Mouse (Mus musculus): Measurements from ENCODE around the gene Sept9. TPM values are rescaled to one million over a fixed set of nuclear protein-coding genes. Genes with fewer than 3 reads are reported as not detected.
A peak's percentile ranks its signal among the peaks of the same experiment; 100 is the strongest.

Sept9 gene
- total and polyA plus RNA-seq, 2 experiments from 2014 or later: 112 TPM

GRCm38 (mm10) chr11:117331361-117332241, 132.1 kb downstream of the Sept9 start:
- WGBS: 2% methylated on average over 17 of the region's 17 CpGs
- ATAC-seq: peak; percentile 52
- no peaks in the 10 kb centered on the region for H3K27me3 ChIP-seq (ENCODE audit: insufficient read depth, low read length)
- H3K4me1 ChIP-seq (ENCODE audit: insufficient read depth): peaks cover 43% of the 10 kb centered on the region
- H3K9ac ChIP-seq: peak overlapping the region; percentile 86
- TF ChIP-seq CTCF (IDR thresholded peaks at IDR 0.05; ENCODE audit: low read depth): no peak
- H3K4me2 ChIP-seq (ENCODE audit: low read depth): peak overlapping the region; percentile 84
- H3K4me3 ChIP-seq (ENCODE audit: low read depth, low read length): peak overlapping the region; percentile 67
- no peaks in the 10 kb centered on the region for H3K9me3 ChIP-seq (ENCODE audit: low read length)
- no peaks in the 10 kb centered on the region for H3K36me3 ChIP-seq (ENCODE audit: insufficient read depth)
- peak overlapping the region; percentile 94 for H3K27ac ChIP-seq (ENCODE audit: low read depth, low read length)
- DNase-seq: peak; percentile 79

DNA sequence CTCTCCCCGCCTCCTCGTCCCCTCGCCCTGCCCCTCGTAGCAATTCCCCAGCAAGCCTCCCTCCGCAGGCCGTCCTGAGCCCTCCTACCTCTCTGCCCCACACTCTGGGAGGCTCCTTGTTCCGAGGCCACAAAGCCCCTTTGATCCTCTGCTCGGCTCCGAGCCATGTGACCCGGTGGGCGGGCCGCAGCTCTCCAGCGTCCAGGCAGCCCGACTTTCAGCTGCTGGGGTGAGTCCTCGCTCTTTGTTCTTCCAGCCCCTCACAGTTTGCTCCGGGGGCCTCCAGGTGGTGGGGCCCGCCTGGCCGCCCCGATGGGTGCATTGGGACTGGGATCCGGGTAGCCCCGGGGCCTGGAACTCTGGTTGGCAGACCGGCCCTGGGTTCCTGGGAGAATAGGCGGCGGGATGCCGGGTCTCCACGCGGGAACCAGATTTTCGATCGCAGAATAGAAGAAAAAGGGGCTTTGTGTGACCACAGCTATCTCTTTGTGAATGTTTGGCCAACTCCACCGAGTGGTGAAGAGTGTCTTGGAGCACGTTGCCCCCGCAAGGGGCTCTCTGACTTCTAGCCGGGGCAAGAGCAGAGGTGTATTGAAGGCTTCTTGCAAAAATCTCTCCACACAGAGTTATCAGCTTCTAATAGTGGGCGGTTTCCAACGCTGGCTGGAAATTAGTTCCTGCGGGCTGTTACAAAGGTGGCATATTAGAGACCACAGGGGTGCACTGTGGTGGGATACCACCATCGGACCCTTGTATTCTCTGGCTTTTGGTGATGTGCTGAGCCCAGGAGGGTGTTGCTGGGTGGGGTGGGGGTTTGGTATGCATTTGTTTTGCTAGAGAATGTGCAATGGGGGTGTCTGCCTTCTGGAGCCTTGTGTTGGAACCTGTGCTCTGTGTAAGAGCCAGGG, 133.0 kb downstream of the Sept9 start:
- H3K4me1 ChIP-seq (ENCODE audit: insufficient read depth): peaks cover 35% of the 10 kb centered on the region
- ATAC-seq (peak; percentile 84), DNase-seq (peak; percentile 85)
- H3K4me2 ChIP-seq (ENCODE audit: low read depth): peak overlapping the region; percentile 84
- H3K9ac ChIP-seq: peak overlapping the region; percentile 86
- peak overlapping the region; percentile 94 for H3K27ac ChIP-seq (ENCODE audit: low read depth, low read length)
- 2% methylated on average over 37 of the region's 37 CpGs for WGBS
- H3K36me3 ChIP-seq (ENCODE audit: insufficient read depth): no peaks in the 10 kb centered on the region
- peak overlapping the region; percentile 67 for H3K4me3 ChIP-seq (ENCODE audit: low read depth, low read length)
- no peaks in the 10 kb centered on the region for H3K9me3 ChIP-seq (ENCODE audit: low read length)
- no peaks in the 10 kb centered on the region for H3K27me3 ChIP-seq (ENCODE audit: insufficient read depth, low read length)
- TF ChIP-seq CTCF (IDR thresholded peaks at IDR 0.05; ENCODE audit: low read depth): no peak

- Histone ChIP-seq H3K9me3 (ENCODE audit: low read length) (no peaks in the 10 kb centered on the region), H3K9ac (peak overlapping the region; percentile 86), H3K27me3 (ENCODE audit: insufficient read depth, low read length) (no peaks in the 10 kb centered on the region), H3K4me1 (ENCODE audit: insufficient read depth) (peaks cover 34% of the 10 kb centered on the region), H3K4me3 (ENCODE audit: low read depth, low read length) (peak overlapping the region; percentile 67), H3K4me2 (ENCODE audit: low read depth) (peak overlapping the region; percentile 84), H3K36me3 (ENCODE audit: insufficient read depth) (no peaks in the 10 kb centered on the region), H3K27ac (ENCODE audit: low read depth, low read length) (peak overlapping the region; percentile 94)
- 8% methylated on average over 13 of the region's 13 CpGs for WGBS
- DNase-seq (no peak), ATAC-seq (0 out of 2 replicates have a peak, but pooled peaks have one; percentile 2)
- TF ChIP-seq CTCF (IDR thresholded peaks at IDR 0.05; ENCODE audit: low read depth): no peak
Measured at GRCm38 (mm10) chr11:117333150-117333715, 133.8 kb downstream of the Sept9 start.

- DNase-seq (no peak), ATAC-seq (no peak)
- 47% methylated on average over 6 of the region's 6 CpGs for WGBS
- H3K9me3 ChIP-seq (ENCODE audit: low read length): no peaks in the 10 kb centered on the region
- H3K9ac ChIP-seq: no peak overlapping the region
- TF ChIP-seq CTCF (IDR thresholded peaks at IDR 0.05; ENCODE audit: low read depth): no peak
- no peaks in the 10 kb centered on the region for H3K36me3 ChIP-seq (ENCODE audit: insufficient read depth)
- peaks cover 34% of the 10 kb centered on the region for H3K4me1 ChIP-seq (ENCODE audit: insufficient read depth)
- no peak overlapping the region; the same call in 1 of the 2 replicates for H3K4me3 ChIP-seq (ENCODE audit: low read depth, low read length)
- H3K27me3 ChIP-seq (ENCODE audit: insufficient read depth, low read length): no peaks in the 10 kb centered on the region
- peak overlapping the region; percentile 84 for H3K4me2 ChIP-seq (ENCODE audit: low read depth)
- H3K27ac ChIP-seq (ENCODE audit: low read depth, low read length): peak overlapping the region; percentile 94; the same call in 1 of the 2 replicates
Measured at GRCm38 (mm10) chr11:117334101-117334500, 134.6 kb downstream of the Sept9 start.

GRCm38 (mm10) chr11:117335146-117335545, 135.7 kb downstream of the Sept9 start:
- Histone ChIP-seq H3K9me3 (ENCODE audit: low read length) (no peaks in the 10 kb centered on the region), H3K9ac (no peak overlapping the region; the same call in 1 of the 2 replicates), H3K4me1 (ENCODE audit: insufficient read depth) (peaks cover 34% of the 10 kb centered on the region), H3K36me3 (ENCODE audit: insufficient read depth) (no peaks in the 10 kb centered on the region), H3K27me3 (ENCODE audit: insufficient read depth, low read length) (no peaks in the 10 kb centered on the region), H3K27ac (ENCODE audit: low read depth, low read length) (no peak overlapping the region), H3K4me2 (ENCODE audit: low read depth) (no peak overlapping the region), H3K4me3 (ENCODE audit: low read depth, low read length) (no peak overlapping the region)
- 88% methylated on average over 2 of the region's 2 CpGs for WGBS
- DNase-seq (no peak), ATAC-seq (no peak)
- TF ChIP-seq CTCF (IDR thresholded peaks at IDR 0.05; ENCODE audit: low read depth): no peak

GRCm38 (mm10) chr11:117336081-117336788, 136.8 kb downstream of the Sept9 start:
- Histone ChIP-seq H3K9me3 (ENCODE audit: low read length) (no peaks in the 10 kb centered on the region), H3K4me3 (ENCODE audit: low read depth, low read length) (no peak overlapping the region), H3K9ac (no peak overlapping the region), H3K27ac (ENCODE audit: low read depth, low read length) (no peak overlapping the region), H3K36me3 (ENCODE audit: insufficient read depth) (no peaks in the 10 kb centered on the region), H3K4me2 (ENCODE audit: low read depth) (no peak overlapping the region), H3K4me1 (ENCODE audit: insufficient read depth) (peaks cover 26% of the 10 kb centered on the region), H3K27me3 (ENCODE audit: insufficient read depth, low read length) (no peaks in the 10 kb centered on the region)
- 94% methylated on average over 7 of the region's 7 CpGs for WGBS
- no peak for ATAC-seq
- no peak for TF ChIP-seq CTCF (IDR thresholded peaks at IDR 0.05; ENCODE audit: low read depth)
- no peak for DNase-seq
